In the genomic region with DNA sequence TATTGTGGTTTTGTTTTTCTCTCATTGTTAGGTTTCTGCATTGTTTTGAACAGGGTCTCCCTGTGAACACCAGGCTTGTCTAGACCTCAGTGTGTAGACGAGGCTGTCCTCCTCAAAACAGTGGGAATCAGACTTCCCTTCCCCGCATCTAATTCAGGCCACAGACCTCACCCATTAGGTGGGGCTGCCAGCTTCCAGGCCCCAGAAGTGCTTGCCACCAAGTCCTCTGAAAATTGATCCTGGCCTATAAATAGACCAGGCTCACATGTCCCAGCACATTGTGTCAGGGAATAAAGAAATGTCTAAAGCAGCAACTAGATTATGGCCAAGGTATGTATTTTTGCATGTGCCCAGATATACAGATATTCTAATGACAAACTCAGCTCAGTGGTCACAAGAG, we compare ENCODE assay signal across 35 mouse cellular contexts. TPM values are rescaled to one million over a fixed set of nuclear protein-coding genes. Genes with fewer than 3 reads are reported as not detected.
DNase-seq lines count a peak whose midpoint lies in the region; ATAC-seq and TF ChIP-seq lines count a peak whose summit lies in the region.
"Had no signal": no experiment of that assay in that cellular context is flagged by ENCODE, and none has a peak within 500 bp of the region (broad histone marks: within the 10 kb centered on the region; RNA-seq: fewer than 3 reads in every experiment).

No protein-coding gene starts in this region.

- no peaks in the 10 kb centered on the region for H3K36me3 ChIP-seq in heart, embryonic 11.5 days (ENCODE audit: control insufficient read depth, insufficient read depth, low read length)
- H3K36me3 ChIP-seq in heart, embryonic 16.5 days (ENCODE audit: control insufficient read depth, insufficient read depth), result peaks cover 3% of the 10 kb centered on the region; the same call in 1 of the 2 replicates
- H3K36me3 ChIP-seq: liver, embryonic 15.5 days had no signal

- DNase-seq in gastrocnemius, adult 2 months, result peak; percentile 77
- no peak for DNase-seq in gastrocnemius, postnatal 14 days
- DNase-seq in heart, adult 8-10 months (ENCODE audit: low spot score), result peak; percentile 36
- DNase-seq in Muller cell, postnatal 12 days (ENCODE audit: inconsistent ontology term), result no peak
- DNase-seq in frontal cortex, postnatal 25 days (ENCODE audit: low spot score in 2 of 2), result no peak
- DNase-seq: adrenal gland, postnatal 14 days; cerebellum, adult 11 months; cerebellum, adult 9-10 months; cerebellum, postnatal 36 days; kidney, adult 11 months; kidney, postnatal 25 days; lung, embryonic 14.5 days; lung, postnatal 14 days; midbrain, embryonic 14.5 days; retina, postnatal 1 day; right cerebral cortex, postnatal 14 days; spleen, adult 18-20 months; thymus, postnatal 14 days had no signal

- H3K9ac ChIP-seq in heart, embryonic 11.5 days (ENCODE audit: low read depth, low read length), result no peak overlapping the region
- H3K9ac ChIP-seq in heart, embryonic 16.5 days (ENCODE audit: low read length), result no peak overlapping the region
- H3K9ac ChIP-seq: embryonic facial prominence, embryonic 13.5 days; hindbrain, embryonic 15.5 days; kidney, embryonic 15.5 days; limb, embryonic 12.5 days; liver, embryonic 15.5 days; lung, embryonic 14.5 days; neural tube, embryonic 15.5 days had no signal

- H3K4me1 ChIP-seq in heart, embryonic 11.5 days (ENCODE audit: control insufficient read depth, insufficient read depth, low read length), result peaks cover 3% of the 10 kb centered on the region; the same call in 1 of the 2 replicates
- H3K4me1 ChIP-seq in heart, embryonic 16.5 days (ENCODE audit: control insufficient read depth, insufficient read depth, low read length), result peaks cover 4% of the 10 kb centered on the region
- H3K4me1 ChIP-seq: hindbrain, embryonic 15.5 days; kidney, embryonic 15.5 days; limb, embryonic 12.5 days; neural tube, embryonic 15.5 days had no signal

- WGBS in heart, embryonic 11.5 days (ENCODE audit: insufficient replicate concordance), result 49% methylated on average over 2 of the region's 2 CpGs
- WGBS in heart, embryonic 16.5 days, result 43% methylated on average over 2 of the region's 2 CpGs

- H3K9me3 ChIP-seq in heart, embryonic 11.5 days (replicated peaks; ENCODE audit: control insufficient read depth, low read length), result no peaks in the 10 kb centered on the region
- H3K9me3 ChIP-seq in heart, embryonic 16.5 days (replicated peaks; ENCODE audit: control insufficient read depth, low read length), result no peaks in the 10 kb centered on the region
- H3K9me3 ChIP-seq: embryonic facial prominence, embryonic 13.5 days; hindbrain, embryonic 10.5 days; hindbrain, embryonic 15.5 days; kidney, embryonic 15.5 days; limb, embryonic 12.5 days; liver, embryonic 15.5 days; neural tube, embryonic 15.5 days had no signal

- peak overlapping the region; percentile 86 for H3K27ac ChIP-seq in gastrocnemius, adult 2 months
- H3K27ac ChIP-seq in heart, embryonic 11.5 days (ENCODE audit: low read depth, low read length), result no peak overlapping the region
- peak overlapping the region; percentile 60 for H3K27ac ChIP-seq in heart, embryonic 16.5 days (ENCODE audit: low read length)
- H3K27ac ChIP-seq: embryonic facial prominence, embryonic 13.5 days; hindbrain, embryonic 10.5 days; hindbrain, embryonic 15.5 days; kidney, embryonic 15.5 days; layer of hippocampus, adult 2 months; left cerebral cortex, adult 2 months; limb, embryonic 12.5 days; liver, embryonic 15.5 days; neural tube, embryonic 15.5 days had no signal

- no peak overlapping the region for H3K4me2 ChIP-seq in heart, embryonic 11.5 days
- no peak overlapping the region for H3K4me2 ChIP-seq in heart, embryonic 16.5 days (ENCODE audit: low read depth, low read length)
- H3K4me2 ChIP-seq: embryonic facial prominence, embryonic 13.5 days; hindbrain, embryonic 15.5 days; kidney, embryonic 15.5 days; limb, embryonic 12.5 days; liver, embryonic 15.5 days; lung, embryonic 14.5 days; neural tube, embryonic 15.5 days had no signal

- intact Hi-C loops in gastrocnemius, adult 2 months (cut with DNase I), result loop anchor here (5.0 kb wide), 1 partner anchor 84 kb away; the partner anchor contains the start of gene Dpp8
- intact Hi-C loops in gastrocnemius, postnatal 14 days (cut with DNase I; ENCODE audit: low total_unique reads), result no loop called here

- no peak for ATAC-seq in heart, embryonic 11.5 days (replicated peaks; ENCODE audit: insufficient number of reproducible peaks, low FRiP score, low TSS enrichment)
- ATAC-seq in heart, embryonic 16.5 days (replicated peaks; ENCODE audit: extremely low read depth, insufficient read depth, low FRiP score), result no peak
- ATAC-seq: forebrain, embryonic 16.5 days; inflammation-experienced regulatory T-cells, adult 6 months had no signal

- no peaks in the 10 kb centered on the region for H3K27me3 ChIP-seq in heart, embryonic 11.5 days (ENCODE audit: control insufficient read depth, insufficient read depth, low read length)
- H3K27me3 ChIP-seq in heart, embryonic 16.5 days (ENCODE audit: control insufficient read depth, insufficient read depth, low read length), result no peaks in the 10 kb centered on the region
- H3K27me3 ChIP-seq: embryonic facial prominence, embryonic 13.5 days; hindbrain, embryonic 15.5 days; kidney, embryonic 15.5 days; limb, embryonic 12.5 days; liver, embryonic 15.5 days; neural tube, embryonic 15.5 days had no signal

- 0 out of 2 replicates have a peak overlapping the region, but pooled peaks have one; percentile 9 for H3K4me3 ChIP-seq in gastrocnemius, adult 2 months
- H3K4me3 ChIP-seq in heart, embryonic 11.5 days (ENCODE audit: low read depth, low read length), result no peak overlapping the region
- H3K4me3 ChIP-seq in heart, embryonic 16.5 days (ENCODE audit: low read length), result no peak overlapping the region
- H3K4me3 ChIP-seq: embryonic facial prominence, embryonic 13.5 days; erythroblast, embryonic 14.5 days; hindbrain, embryonic 10.5 days; hindbrain, embryonic 15.5 days; kidney, embryonic 15.5 days; layer of hippocampus, adult 2 months; left cerebral cortex, adult 2 months; limb, embryonic 12.5 days; liver, embryonic 15.5 days; neural tube, embryonic 15.5 days had no signal

- no peak for TF ChIP-seq CTCF in gastrocnemius, adult 2 months (IDR thresholded peaks at IDR 0.05)

RNA-seq across cellular contexts. Expression of gene Igdcc4, which starts 14.6 kb away (rescaled TPM):
- total RNA-seq in gastrocnemius, adult 2 months (2021), result 10 to 100 TPM; 22.1 to 34.4 TPM
- 10 to 100 TPM; 31.8 to 39.9 TPM for total RNA-seq in gastrocnemius, postnatal 14 days (2021)
- 10 to 100 TPM; 13.3 to 17.9 (median 15.7) TPM for total RNA-seq in heart, adult 8-10 months (2022)
- 11.4 and 11.8 TPM in 2 replicates for polyA plus RNA-seq in heart, embryonic 11.5 days (2014; fragmentation: Nextera tagmentation; extraction: Ambion mirVana)
- 8.1 and 10.8 TPM in 2 replicates for polyA plus RNA-seq in heart, embryonic 16.5 days (2015; fragmentation: Nextera tagmentation; extraction: Ambion mirVana)
- polyA plus RNA-seq: erythroblast, embryonic 14.5 days had no signal

RNA-seq across cellular contexts. Expression of gene Igdcc3, which starts 25.1 kb away (rescaled TPM):
- under 1 TPM; 0.17 to 0.18 TPM for total RNA-seq in gastrocnemius, adult 2 months (2021)
- total RNA-seq in gastrocnemius, postnatal 14 days (2021), result under 1 TPM; 0.37 to 0.58 TPM
- total RNA-seq in heart, adult 8-10 months (2022), result under 1 TPM in 2 of 4 experiments, not detected in 2; 0.09 to 0.19 TPM
- 6.3 and 6.8 TPM in 2 replicates for polyA plus RNA-seq in heart, embryonic 11.5 days (2014; fragmentation: Nextera tagmentation; extraction: Ambion mirVana)
- polyA plus RNA-seq in heart, embryonic 16.5 days (2015; fragmentation: Nextera tagmentation; extraction: Ambion mirVana), result 0.17 and 0.30 TPM in 2 replicates
- total RNA-seq: liver, adult 2 months; MEL; monocyte, adult 5-6 weeks had no signal
- polyA plus RNA-seq: erythroblast, embryonic 14.5 days; inflammation-experienced regulatory T-cells, adult 6 months; liver, adult 2 months had no signal

Comparison
In these comparisons a context has a peak if more than half of its experiments do, and no peak if none do; other contexts are left out.
1. DNase-seq: peak in gastrocnemius, adult 2 months (single experiment) and heart, adult 8-10 months (single experiment); none in gastrocnemius, postnatal 14 days (single experiment), Muller cell, postnatal 12 days (single experiment) and frontal cortex, postnatal 25 days (0 of 2).